Mouse (Mus musculus) limb, embryonic 13.5 days (tissue): Measurements from ENCODE around the gene Dennd2a. TPM values are rescaled to one million over a fixed set of nuclear protein-coding genes. Genes with fewer than 3 reads are reported as not detected.
A peak's percentile ranks its signal among the peaks of the same experiment; 100 is the strongest.
"Not testable (repeated sequence)": the region's sequence is repeated elsewhere in the genome, so short reads cannot be mapped to it uniquely, and the experiment has no call there.

Experiments
- ATAC-seq: fragments of 200-750 bp; cut with Nextera tagmentation; 2 replicates; pipeline ENCODE4 v1.8.0; 2017; ENCODE audit warnings: low read depth, moderate number of reproducible peaks, moderate TSS enrichment; ENCODE audit not compliant: low FRiP score
- H3K27ac ChIP-seq: fragments of 300-500 bp; sonication (generic); 2 replicates; pipeline ENCODE4 v1.5.1; 2015; ENCODE audit warnings: inconsistent platforms, mild to moderate bottlenecking, moderate library complexity
- H3K27me3 ChIP-seq: fragments of 300-500 bp; sonication (generic); 2 replicates; pipeline ENCODE4 v1.6.1; 2015; ENCODE audit warnings: mild to moderate bottlenecking, inconsistent platforms
- H3K36me3 ChIP-seq: fragments of 300-500 bp; sonication (generic); 2 replicates; pipeline ENCODE4 v1.6.1; 2015; ENCODE audit warnings: inconsistent platforms, mild to moderate bottlenecking, moderate library complexity
- H3K4me1 ChIP-seq: fragments of 300-500 bp; sonication (generic); 2 replicates; pipeline ENCODE4 v1.6.1; 2015; ENCODE audit warnings: inconsistent platforms
- H3K4me2 ChIP-seq: fragments of 300-500 bp; sonication (generic); replicated peaks from 2 replicates; pipeline ENCODE4 v1.6.1; 2015; ENCODE audit warnings: inconsistent platforms, mild to moderate bottlenecking, moderate library complexity
- H3K4me3 ChIP-seq: fragments of 300-500 bp; sonication (generic); 2 replicates; pipeline ENCODE4 v1.5.1; 2015; ENCODE audit warnings: moderate library complexity, mild to moderate bottlenecking, inconsistent platforms
- H3K9ac ChIP-seq: fragments of 300-500 bp; sonication (generic); 2 replicates; pipeline ENCODE4 v1.6.1; 2015; ENCODE audit warnings: mild to moderate bottlenecking, inconsistent platforms
- H3K9me3 ChIP-seq: fragments of 300-500 bp; sonication (generic); 2 replicates; pipeline ENCODE4 v1.6.1; 2016; ENCODE audit warnings: inconsistent platforms
- WGBS: fragments of 180-500 bp; shearing (Covaris S2); methylation state at CpG from one replicate; pipeline ENCODE4 v1.1.7; 2015; 5-methylcytosine and 5-hydroxymethylcytosine counted together
- polyA plus RNA-seq: library from polyadenylated mRNA; unstranded; fragments of >200 nt; fragmentation: Nextera tagmentation; extraction: Ambion mirVana; gene quantifications from 2 replicates; pipeline ENCODE4 v1.2.1, GENCODE M21; 2015

The Dennd2a gene
- polyA plus RNA-seq, 1 experiment from 2014 or later: 30.1 TPM

GRCm38 (mm10) chr6:39420867-39421266 is 136.8 kb downstream of the Dennd2a start:
- Histone ChIP-seq H3K9ac (no peak overlapping the region), H3K36me3 (no peaks in the 10 kb centered on the region), H3K4me3 (peak overlapping the region; percentile 94; the same call in 1 of the 2 replicates), H3K27me3 (peaks cover 38% of the 10 kb centered on the region), H3K9me3 (no peaks in the 10 kb centered on the region; the same call in 1 of the 2 replicates), H3K4me2 (peak overlapping the region; percentile 65; the same call in 1 of the 2 replicates), H3K27ac (no peak overlapping the region), H3K4me1 (peaks cover 5% of the 10 kb centered on the region)
- 38% methylated on average over 4 of the region's 4 CpGs for WGBS
- no peak for ATAC-seq

GRCm38 (mm10) chr6:39419851-39420721 is 137.6 kb downstream of the Dennd2a start, which contains the start of gene Mkrn1:
Gene Mkrn1, minus strand, starts transcription at chr6:39420462.
- WGBS: under 1% methylated on average over 81 of the region's 82 CpGs

GRCm38 (mm10) chr6:39419386-39419850 is 138.2 kb downstream of the Dennd2a start:
- Histone ChIP-seq H3K4me1 (peaks cover 5% of the 10 kb centered on the region), H3K9me3 (no peaks in the 10 kb centered on the region; the same call in 1 of the 2 replicates), H3K36me3 (no peaks in the 10 kb centered on the region), H3K27ac (0 out of 2 replicates have a peak overlapping the region, but pooled peaks have one; percentile 61), H3K4me2 (peak overlapping the region; percentile 65), H3K4me3 (peak overlapping the region; percentile 94), H3K27me3 (peaks cover 38% of the 10 kb centered on the region), H3K9ac (peak overlapping the region; percentile 77)
- no peak; the same call in 1 of the 2 replicates for ATAC-seq
- under 1% methylated on average over 43 of the region's 43 CpGs for WGBS

More at GRCm38 (mm10) chr6:39419851-39420721, 137.6 kb downstream of the Dennd2a start, which contains the start of gene Mkrn1:
- Histone ChIP-seq H3K36me3 (no peaks in the 10 kb centered on the region), H3K9ac (peak within 1 kb of the TSS; percentile 77), H3K27me3 (peaks cover 38% of the 10 kb centered on the region), H3K4me2 (peak within 1 kb of the TSS; percentile 65), H3K4me3 (peak within 1 kb of the TSS; percentile 94), H3K9me3 (no peaks in the 10 kb centered on the region; the same call in 1 of the 2 replicates), H3K4me1 (peaks cover 5% of the 10 kb centered on the region), H3K27ac (peak within 1 kb of the TSS; percentile 61; the same call in 1 of the 2 replicates)
- ATAC-seq: peak; percentile 91

- ATAC-seq, H3K9me3 ChIP-seq, H3K36me3 ChIP-seq, H3K4me3 ChIP-seq, H3K27ac ChIP-seq, H3K4me2 ChIP-seq, H3K4me1 ChIP-seq, H3K9ac ChIP-seq: not testable (repeated sequence)
- peaks cover 30% of the 10 kb centered on the region for H3K27me3 ChIP-seq
Observed at GRCm38 (mm10) chr6:39416654-39417053, 141.0 kb downstream of the Dennd2a start.

GRCm38 (mm10) chr6:39415762-39416161 is 141.9 kb downstream of the Dennd2a start:
- Histone ChIP-seq H3K4me3 (no peak overlapping the region), H3K27ac (no peak overlapping the region), H3K9ac (no peak overlapping the region), H3K4me1 (peaks cover 5% of the 10 kb centered on the region), H3K27me3 (peaks cover 25% of the 10 kb centered on the region), H3K9me3 (no peaks in the 10 kb centered on the region; the same call in 1 of the 2 replicates), H3K4me2 (no peak overlapping the region), H3K36me3 (no peaks in the 10 kb centered on the region)
- no peak for ATAC-seq
- WGBS: 39% methylated on average over 3 of the region's 5 CpGs

- no peak overlapping the region for H3K4me2 ChIP-seq
- H3K27ac ChIP-seq: no peak overlapping the region
- 87% methylated on average over 1 of the region's 1 CpGs for WGBS
- H3K9me3 ChIP-seq: no peaks in the 10 kb centered on the region; the same call in 1 of the 2 replicates
- no peak overlapping the region for H3K4me3 ChIP-seq
- peaks cover 5% of the 10 kb centered on the region for H3K4me1 ChIP-seq
- no peak for ATAC-seq
- H3K36me3 ChIP-seq: peaks cover 1% of the 10 kb centered on the region; the same call in 1 of the 2 replicates
- no peak overlapping the region for H3K9ac ChIP-seq
- H3K27me3 ChIP-seq: peaks cover 22% of the 10 kb centered on the region
Observed at GRCm38 (mm10) chr6:39414106-39414505, 143.6 kb downstream of the Dennd2a start.

Other genes with a start within 250 kb of the Dennd2a start
- gene Slc37a3, start 180.2 kb downstream of the Dennd2a start, polyA plus RNA-seq: 67.7 and 68.3 TPM in 2 replicates
- gene Rab19, start 176.7 kb downstream of the Dennd2a start, polyA plus RNA-seq: 0.47 and 0.63 TPM in 2 replicates
- 46.2 and 47.9 TPM in 2 replicates for gene Mkrn1, start 137.4 kb downstream of the Dennd2a start, polyA plus RNA-seq
- 41.9 and 42.8 TPM in 2 replicates for gene Adck2, start 16.0 kb upstream of the Dennd2a start, polyA plus RNA-seq
- 1.0 and 3.4 TPM in 2 replicates for gene Gm42420, start 27.9 kb upstream of the Dennd2a start, polyA plus RNA-seq
- 333 and 336 TPM in 2 replicates for gene Ndufb2, start 34.7 kb upstream of the Dennd2a start, polyA plus RNA-seq
- gene Braf, start 167.6 kb upstream of the Dennd2a start, polyA plus RNA-seq: 17.2 and 18.5 TPM in 2 replicates